Mouse (Mus musculus): ENCODE data around the gene Megf8.
A peak's percentile ranks its signal among the peaks of the same experiment; 100 is the strongest.
"Not testable (repeated sequence)": the region's sequence is repeated elsewhere in the genome, so short reads cannot be mapped to it uniquely, and the experiment has no call there.

Gene Megf8

GRCm38 (mm10) chr7:25384818-25385217, 67.9 kb downstream of the Megf8 start:
- DNase-seq = no peak

- DNase-seq = no peak
Measured at GRCm38 (mm10) chr7:25385259-25385658, 68.3 kb downstream of the Megf8 start.

GRCm38 (mm10) chr7:25385850-25386555, 69.0 kb downstream of the Megf8 start:
- DNase-seq = peak; percentile 89 to 90

GRCm38 (mm10) chr7:25387811-25388440, 71.0 kb downstream of the Megf8 start:
- no peak for DNase-seq

GRCm38 (mm10) chr7:25388916-25389315, 72.0 kb downstream of the Megf8 start:
- DNase-seq = no peak

- DNase-seq = peak in 1 of 2 experiments; percentile 56
Measured at GRCm38 (mm10) chr7:25390054-25390770, 73.2 kb downstream of the Megf8 start.

GRCm38 (mm10) chr7:25390986-25391385, 74.0 kb downstream of the Megf8 start:
- DNase-seq = no peak

GRCm38 (mm10) chr7:25391856-25392453, 75.0 kb downstream of the Megf8 start:
- DNase-seq = no peak

GRCm38 (mm10) chr7:25392851-25393250, 75.9 kb downstream of the Megf8 start:
- peak in 1 of 2 experiments; percentile 14 for DNase-seq

GRCm38 (mm10) chr7:25393451-25394210, 76.7 kb downstream of the Megf8 start:
- peak in 1 of 2 experiments; percentile 33 for DNase-seq

- peak in 1 of 2 experiments; percentile 33 for DNase-seq
Measured at GRCm38 (mm10) chr7:25394754-25395153, 77.8 kb downstream of the Megf8 start.

- no peak for DNase-seq
Measured at GRCm38 (mm10) chr7:25395186-25395557, 78.2 kb downstream of the Megf8 start.

- DNase-seq = peak; percentile 99 to 100
Measured at GRCm38 (mm10) chr7:25395558-25396521, 78.9 kb downstream of the Megf8 start.

GRCm38 (mm10) chr7:25396621-25397020, 79.7 kb downstream of the Megf8 start:
- DNase-seq = peak in 1 of 2 experiments; percentile 20

GRCm38 (mm10) chr7:25398610-25399009, 81.6 kb downstream of the Megf8 start, which contains the start of gene Lipe:
Gene Lipe, minus strand, starts transcription at chr7:25398710.
- DNase-seq = no peak

GRCm38 (mm10) chr7:25399028-25399427, 82.1 kb downstream of the Megf8 start:
- not testable (repeated sequence) for DNase-seq

GRCm38 (mm10) chr7:25401551-25401950, 84.6 kb downstream of the Megf8 start:
- DNase-seq = no peak

GRCm38 (mm10) chr7:25401986-25402385, 85.0 kb downstream of the Megf8 start:
- DNase-seq = no peak

- DNase-seq = peak; percentile 57 to 68
Measured at GRCm38 (mm10) chr7:25402671-25403101, 85.7 kb downstream of the Megf8 start.

- DNase-seq = no peak
Measured at GRCm38 (mm10) chr7:25406468-25406867, 89.5 kb downstream of the Megf8 start.

Data from cerebellum, postnatal 10 days (tissue).